Mouse (Mus musculus): ENCODE measurements around the gene Cacng4.

GRCm38 (mm10) chr11:107778859-107779258, 15.5 kb downstream of the Cacng4 start:
- no peak for TF ChIP-seq CTCF (IDR thresholded peaks at IDR 0.05; ENCODE audit: control insufficient read depth, insufficient read depth, insufficient read length)
- no peak for TF ChIP-seq MAX (IDR thresholded peaks at IDR 0.05)
- TF ChIP-seq MYOD1 (IDR thresholded peaks at IDR 0.05; ENCODE audit: control insufficient read depth, insufficient read length, low read depth): no peak
- no peak for TF ChIP-seq USF1 (IDR thresholded peaks at IDR 0.05; ENCODE audit: low read depth)

All from C2C12 (cell line).